Mouse (Mus musculus) limb, embryonic 13.5 days (tissue): ENCODE measurements around the gene Ppef2. TPM values are rescaled to one million over a fixed set of nuclear protein-coding genes. Genes with fewer than 3 reads are reported as not detected.

Experiments
- ATAC-seq: fragments of 200-750 bp; cut with Nextera tagmentation; 2 replicates; pipeline ENCODE4 v1.8.0; 2017; ENCODE audit warnings: low read depth, moderate number of reproducible peaks, moderate TSS enrichment; ENCODE audit not compliant: low FRiP score
- H3K27ac ChIP-seq: fragments of 300-500 bp; sonication (generic); 2 replicates; pipeline ENCODE4 v1.5.1; 2015; ENCODE audit warnings: inconsistent platforms, mild to moderate bottlenecking, moderate library complexity
- H3K27me3 ChIP-seq: fragments of 300-500 bp; sonication (generic); 2 replicates; pipeline ENCODE4 v1.6.1; 2015; ENCODE audit warnings: mild to moderate bottlenecking, inconsistent platforms
- H3K36me3 ChIP-seq: fragments of 300-500 bp; sonication (generic); 2 replicates; pipeline ENCODE4 v1.6.1; 2015; ENCODE audit warnings: inconsistent platforms, mild to moderate bottlenecking, moderate library complexity
- H3K4me1 ChIP-seq: fragments of 300-500 bp; sonication (generic); 2 replicates; pipeline ENCODE4 v1.6.1; 2015; ENCODE audit warnings: inconsistent platforms
- H3K4me2 ChIP-seq: fragments of 300-500 bp; sonication (generic); replicated peaks from 2 replicates; pipeline ENCODE4 v1.6.1; 2015; ENCODE audit warnings: inconsistent platforms, mild to moderate bottlenecking, moderate library complexity
- H3K4me3 ChIP-seq: fragments of 300-500 bp; sonication (generic); 2 replicates; pipeline ENCODE4 v1.5.1; 2015; ENCODE audit warnings: moderate library complexity, mild to moderate bottlenecking, inconsistent platforms
- H3K9ac ChIP-seq: fragments of 300-500 bp; sonication (generic); 2 replicates; pipeline ENCODE4 v1.6.1; 2015; ENCODE audit warnings: mild to moderate bottlenecking, inconsistent platforms
- H3K9me3 ChIP-seq: fragments of 300-500 bp; sonication (generic); 2 replicates; pipeline ENCODE4 v1.6.1; 2016; ENCODE audit warnings: inconsistent platforms
- WGBS: fragments of 180-500 bp; shearing (Covaris S2); methylation state at CpG from one replicate; pipeline ENCODE4 v1.1.7; 2015; 5-methylcytosine and 5-hydroxymethylcytosine counted together
- polyA plus RNA-seq: library from polyadenylated mRNA; unstranded; fragments of >200 nt; fragmentation: Nextera tagmentation; extraction: Ambion mirVana; gene quantifications from 2 replicates; pipeline ENCODE4 v1.2.1, GENCODE M21; 2015

Ppef2 gene
- polyA plus RNA-seq, 1 experiment from 2014 or later, result 0.06 TPM

- ATAC-seq, result peak; percentile 74
- H3K36me3 ChIP-seq, result no peaks in the 10 kb centered on the region
- no peaks in the 10 kb centered on the region for H3K27me3 ChIP-seq
- 49% methylated on average over 4 of the region's 4 CpGs for WGBS
- H3K9me3 ChIP-seq, result no peaks in the 10 kb centered on the region
- no peak overlapping the region for H3K9ac ChIP-seq
- H3K4me1 ChIP-seq, result peaks cover 11% of the 10 kb centered on the region
- peak overlapping the region; percentile 55; the same call in 1 of the 2 replicates for H3K27ac ChIP-seq
- H3K4me3 ChIP-seq, result no peak overlapping the region
- H3K4me2 ChIP-seq, result no peak overlapping the region
These were observed 7.8 kb upstream of the Ppef2 start for GRCm38 (mm10) chr5:92263761-92264359.

- H3K4me2 ChIP-seq, result no peak overlapping the region
- H3K9ac ChIP-seq, result no peak overlapping the region
- H3K4me3 ChIP-seq, result no peak overlapping the region
- no peak for ATAC-seq
- H3K27ac ChIP-seq, result no peak overlapping the region
- H3K36me3 ChIP-seq, result no peaks in the 10 kb centered on the region
- no peaks in the 10 kb centered on the region for H3K27me3 ChIP-seq
- H3K9me3 ChIP-seq, result no peaks in the 10 kb centered on the region
- peaks cover 11% of the 10 kb centered on the region for H3K4me1 ChIP-seq
- 88% methylated on average over 8 of the region's 8 CpGs for WGBS
These were observed 6.6 kb upstream of the Ppef2 start for GRCm38 (mm10) chr5:92262646-92263045.

DNA sequence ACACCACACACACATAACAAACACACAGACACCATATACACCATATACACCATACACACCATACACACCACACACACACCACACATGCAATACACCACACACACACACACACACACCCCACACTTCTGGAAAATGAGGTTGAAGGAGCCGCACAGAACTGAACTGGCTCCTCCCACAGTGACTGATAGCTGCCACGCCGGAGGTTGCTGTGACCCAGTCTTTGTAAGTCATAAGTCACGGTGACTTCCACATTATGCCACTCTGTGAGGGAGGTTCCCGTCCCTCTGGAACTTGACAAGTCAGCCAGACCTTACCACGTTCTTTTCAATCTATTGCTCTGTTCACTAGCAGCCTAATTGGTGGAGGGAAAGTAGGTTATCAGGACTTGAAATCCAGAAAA, 1.6 kb downstream of the Ppef2 start:
- no peak overlapping the region for H3K4me3 ChIP-seq
- 73% methylated on average over 6 of the region's 6 CpGs for WGBS

DNA sequence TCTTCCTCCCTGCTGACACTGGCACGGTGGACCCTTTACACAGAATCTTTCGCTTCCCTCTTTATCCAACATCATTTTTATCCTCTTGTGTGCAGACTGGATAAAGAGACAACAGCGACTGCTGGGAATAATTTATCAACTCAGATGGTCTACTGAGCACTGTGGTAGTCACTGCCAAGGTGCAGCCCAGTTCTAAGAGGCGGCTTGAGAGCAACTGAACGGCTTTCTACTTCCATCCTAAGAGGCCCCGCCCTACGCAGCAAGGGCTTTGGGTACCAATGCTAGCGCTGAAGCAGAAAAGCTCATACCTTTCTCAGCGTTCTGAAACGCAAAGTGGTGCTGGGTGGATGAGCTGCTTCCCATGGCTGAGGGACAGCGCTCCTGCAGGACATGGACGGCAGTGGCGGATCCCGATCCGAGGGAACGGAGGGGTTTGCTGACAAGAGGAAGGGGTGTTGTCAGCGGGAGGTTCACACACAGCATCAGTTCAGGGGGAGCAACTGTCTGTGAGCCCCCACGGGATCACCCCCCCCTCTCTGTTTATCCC, 3.2 kb downstream of the Ppef2 start:
- no peaks in the 10 kb centered on the region for H3K27me3 ChIP-seq
- no peak overlapping the region for H3K4me3 ChIP-seq
- H3K9me3 ChIP-seq, result no peaks in the 10 kb centered on the region
- peaks cover 14% of the 10 kb centered on the region for H3K4me1 ChIP-seq
- WGBS, result 29% methylated on average over 18 of the region's 18 CpGs
- no peak overlapping the region for H3K9ac ChIP-seq
- ATAC-seq, result no peak
- no peak overlapping the region for H3K27ac ChIP-seq
- H3K36me3 ChIP-seq, result no peaks in the 10 kb centered on the region
- no peak overlapping the region for H3K4me2 ChIP-seq

More for the DNA sequence above, 1.6 kb downstream of the Ppef2 start:
- ATAC-seq, result no peak
- Histone ChIP-seq H3K4me2 (no peak overlapping the region), H3K27ac (no peak overlapping the region), H3K9ac (no peak overlapping the region), H3K27me3 (no peaks in the 10 kb centered on the region), H3K4me1 (peaks cover 14% of the 10 kb centered on the region), H3K9me3 (no peaks in the 10 kb centered on the region), H3K36me3 (no peaks in the 10 kb centered on the region)

GRCm38 (mm10) chr5:92252031-92252430, 4.0 kb downstream of the Ppef2 start:
- peaks cover 8% of the 10 kb centered on the region for H3K4me1 ChIP-seq
- no peak overlapping the region for H3K9ac ChIP-seq
- no peak for ATAC-seq
- H3K4me2 ChIP-seq, result no peak overlapping the region
- H3K27me3 ChIP-seq, result no peaks in the 10 kb centered on the region
- H3K9me3 ChIP-seq, result no peaks in the 10 kb centered on the region
- WGBS, result 92% methylated on average over 6 of the region's 6 CpGs
- H3K27ac ChIP-seq, result no peak overlapping the region
- H3K4me3 ChIP-seq, result no peak overlapping the region
- H3K36me3 ChIP-seq, result no peaks in the 10 kb centered on the region

DNA sequence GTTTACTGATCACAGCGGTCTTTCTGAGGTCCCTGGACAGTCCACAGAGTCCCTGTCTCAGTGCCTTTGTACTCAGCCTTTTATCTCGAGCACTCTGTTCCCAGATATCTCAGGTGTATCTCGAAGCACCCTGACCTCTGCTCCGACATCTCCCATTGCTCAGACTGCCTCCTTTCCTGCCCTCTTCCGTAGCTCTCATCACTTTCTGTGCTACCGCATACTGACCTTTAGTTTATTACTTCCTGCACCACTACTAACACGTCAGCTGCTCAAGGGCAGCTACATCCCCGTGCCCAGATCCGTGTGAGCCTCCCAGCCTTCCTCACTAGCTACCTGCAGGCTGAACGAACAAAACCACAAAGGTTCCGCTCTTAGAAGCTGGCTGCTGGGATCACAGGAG, 7.5 kb downstream of the Ppef2 start:
- Histone ChIP-seq H3K27me3 (no peaks in the 10 kb centered on the region), H3K36me3 (no peaks in the 10 kb centered on the region), H3K4me2 (no peak overlapping the region), H3K27ac (no peak overlapping the region), H3K4me1 (no peaks in the 10 kb centered on the region), H3K4me3 (no peak overlapping the region), H3K9me3 (no peaks in the 10 kb centered on the region), H3K9ac (no peak overlapping the region)
- ATAC-seq, result no peak
- 79% methylated on average over 11 of the region's 11 CpGs for WGBS

GRCm38 (mm10) chr5:92245483-92245882, 10.6 kb downstream of the Ppef2 start:
- no peak for ATAC-seq
- Histone ChIP-seq H3K4me1 (no peaks in the 10 kb centered on the region), H3K4me2 (no peak overlapping the region), H3K4me3 (no peak overlapping the region), H3K27me3 (no peaks in the 10 kb centered on the region), H3K9me3 (no peaks in the 10 kb centered on the region), H3K36me3 (no peaks in the 10 kb centered on the region), H3K27ac (no peak overlapping the region), H3K9ac (no peak overlapping the region)
- WGBS, result 93% methylated on average over 9 of the region's 9 CpGs

GRCm38 (mm10) chr5:92244900-92245299, 11.2 kb downstream of the Ppef2 start:
- 94% methylated on average over 2 of the region's 2 CpGs for WGBS
- H3K4me3 ChIP-seq, result no peak overlapping the region
- no peak for ATAC-seq
- no peak overlapping the region for H3K4me2 ChIP-seq
- H3K27me3 ChIP-seq, result no peaks in the 10 kb centered on the region
- no peak overlapping the region for H3K27ac ChIP-seq
- H3K36me3 ChIP-seq, result no peaks in the 10 kb centered on the region
- H3K9ac ChIP-seq, result no peak overlapping the region
- H3K9me3 ChIP-seq, result no peaks in the 10 kb centered on the region
- no peaks in the 10 kb centered on the region for H3K4me1 ChIP-seq

DNA sequence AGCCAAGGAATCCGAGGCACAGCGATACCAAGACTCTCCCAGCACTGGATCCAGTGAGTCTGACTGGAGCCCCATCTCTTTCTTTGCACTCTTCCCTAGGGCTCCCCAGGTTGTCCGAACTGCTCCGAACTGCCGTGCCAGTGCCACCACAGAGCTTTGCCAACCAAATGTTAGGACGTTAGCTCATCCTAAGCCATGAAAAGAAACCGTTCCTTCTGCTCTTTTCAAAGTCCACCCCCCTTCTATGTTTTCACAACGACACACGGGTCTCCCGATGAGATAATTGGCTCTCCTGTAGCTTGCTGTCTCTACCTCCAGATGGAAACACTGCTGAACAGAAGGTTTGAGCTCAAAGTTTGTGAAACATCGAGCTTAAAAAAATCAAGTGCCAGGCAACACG, 15.3 kb downstream of the Ppef2 start:
- no peaks in the 10 kb centered on the region for H3K27me3 ChIP-seq
- H3K4me3 ChIP-seq, result no peak overlapping the region
- no peaks in the 10 kb centered on the region for H3K36me3 ChIP-seq
- ATAC-seq, result no peak
- H3K9me3 ChIP-seq, result no peaks in the 10 kb centered on the region
- no peak overlapping the region for H3K4me2 ChIP-seq
- H3K27ac ChIP-seq, result no peak overlapping the region
- H3K9ac ChIP-seq, result no peak overlapping the region
- no peaks in the 10 kb centered on the region for H3K4me1 ChIP-seq
- WGBS, result 89% methylated on average over 12 of the region's 12 CpGs

GRCm38 (mm10) chr5:92239333-92240232, 16.5 kb downstream of the Ppef2 start:
- no peak; the same call in 1 of the 2 replicates for ATAC-seq
- Histone ChIP-seq H3K9ac (no peak overlapping the region), H3K4me3 (no peak overlapping the region)

DNA sequence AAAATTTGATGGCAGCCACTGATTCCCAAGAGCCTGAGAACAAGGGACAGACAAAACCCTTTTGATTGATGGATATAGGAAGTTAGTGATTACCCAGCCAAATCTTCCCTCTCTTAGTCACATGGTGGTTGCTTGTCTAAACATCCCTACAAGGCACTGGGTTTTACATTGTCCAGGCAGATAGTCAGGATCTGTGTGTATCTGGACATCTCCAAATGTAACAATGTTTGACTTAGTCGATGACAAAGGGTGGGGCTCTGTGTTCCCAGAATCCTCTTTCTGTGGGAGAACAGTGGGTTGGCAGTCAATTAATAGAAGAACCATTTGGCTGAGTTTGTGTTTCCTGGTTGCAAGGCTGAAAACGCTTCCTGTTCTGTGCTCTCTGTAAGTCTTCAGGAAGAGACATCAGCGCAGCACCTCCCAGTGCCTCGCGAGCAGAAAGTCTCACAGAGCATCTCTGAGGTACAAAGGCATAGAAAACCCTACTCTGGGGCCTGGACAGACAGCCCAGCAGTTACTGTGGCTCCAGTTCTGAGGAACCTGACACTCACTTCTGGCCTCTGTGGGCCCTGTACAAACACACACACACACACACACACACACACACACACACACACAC, 21.0 kb downstream of the Ppef2 start:
- H3K4me2 ChIP-seq, result no peak overlapping the region
- H3K36me3 ChIP-seq, result no peaks in the 10 kb centered on the region
- no peak for ATAC-seq
- no peak overlapping the region for H3K27ac ChIP-seq
- no peaks in the 10 kb centered on the region for H3K9me3 ChIP-seq
- H3K4me3 ChIP-seq, result no peak overlapping the region
- no peaks in the 10 kb centered on the region for H3K27me3 ChIP-seq
- no peak overlapping the region for H3K9ac ChIP-seq
- WGBS, result 66% methylated on average over 5 of the region's 5 CpGs
- no peaks in the 10 kb centered on the region for H3K4me1 ChIP-seq

More at GRCm38 (mm10) chr5:92239333-92240232, 16.5 kb downstream of the Ppef2 start:
- Histone ChIP-seq H3K27ac (no peak overlapping the region), H3K9me3 (no peaks in the 10 kb centered on the region), H3K4me1 (no peaks in the 10 kb centered on the region), H3K36me3 (no peaks in the 10 kb centered on the region), H3K27me3 (no peaks in the 10 kb centered on the region), H3K4me2 (peak overlapping the region; percentile 25; the same call in 1 of the 2 replicates)
- 47% methylated on average over 29 of the region's 29 CpGs for whole genome bisulfite sequencing

GRCm38 (mm10) chr5:92233366-92233765, 22.7 kb downstream of the Ppef2 start:
- no peak overlapping the region for H3K4me3 ChIP-seq
- no peak overlapping the region for H3K4me2 ChIP-seq
- WGBS, result 89% methylated on average over 4 of the region's 4 CpGs
- ATAC-seq, result no peak
- H3K27me3 ChIP-seq, result no peaks in the 10 kb centered on the region
- H3K36me3 ChIP-seq, result no peaks in the 10 kb centered on the region
- no peak overlapping the region for H3K27ac ChIP-seq
- H3K9ac ChIP-seq, result no peak overlapping the region
- H3K9me3 ChIP-seq, result no peaks in the 10 kb centered on the region
- no peaks in the 10 kb centered on the region for H3K4me1 ChIP-seq
